Mouse (Mus musculus): ENCODE data around the gene Tll2.

- TF ChIP-seq CTCF (IDR thresholded peaks at IDR 0.05; ENCODE audit: extremely low read depth, insufficient read length, insufficient replicate concordance, low read depth, low read length) = no peak
- TF ChIP-seq POLR2A (IDR thresholded peaks at IDR 0.05; ENCODE audit: low read depth, low read length) = no peak
Observed at GRCm38 (mm10) chr19:41047437-41048186, 159.0 kb downstream of the Tll2 start.

All from small intestine, adult 2 months (tissue).